Mouse (Mus musculus) lung, postnatal 4 days (tissue): ENCODE results near the gene Setd6.

Experiments used
- DNase-seq, 2 experiments: peaks; one replicate each; pipeline ENCODE4 v3.0.0; 2021

Gene Setd6

DNA sequence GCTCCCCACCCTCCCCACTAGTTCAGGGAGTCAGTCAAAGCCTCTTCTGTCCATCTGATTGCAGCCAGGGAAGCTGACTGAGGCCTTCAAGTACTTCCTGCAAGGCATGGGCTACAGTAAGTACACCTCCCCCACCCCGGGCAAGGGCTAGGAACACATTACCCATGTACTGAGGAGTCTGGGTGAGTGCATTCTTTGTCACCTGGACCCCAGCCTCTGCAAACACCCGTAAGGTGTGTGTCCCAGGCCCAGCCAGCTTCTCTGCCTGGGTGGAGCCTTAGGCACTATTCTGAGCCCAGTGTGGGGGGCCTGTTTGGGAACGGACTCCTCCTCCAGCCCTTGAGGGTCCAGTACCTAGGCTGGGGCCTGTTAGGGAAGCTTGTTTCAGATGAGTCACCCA, 4.7 kb upstream of the Setd6 start:
- peak in 1 of 2 experiments; percentile 51 for DNase-seq

DNA sequence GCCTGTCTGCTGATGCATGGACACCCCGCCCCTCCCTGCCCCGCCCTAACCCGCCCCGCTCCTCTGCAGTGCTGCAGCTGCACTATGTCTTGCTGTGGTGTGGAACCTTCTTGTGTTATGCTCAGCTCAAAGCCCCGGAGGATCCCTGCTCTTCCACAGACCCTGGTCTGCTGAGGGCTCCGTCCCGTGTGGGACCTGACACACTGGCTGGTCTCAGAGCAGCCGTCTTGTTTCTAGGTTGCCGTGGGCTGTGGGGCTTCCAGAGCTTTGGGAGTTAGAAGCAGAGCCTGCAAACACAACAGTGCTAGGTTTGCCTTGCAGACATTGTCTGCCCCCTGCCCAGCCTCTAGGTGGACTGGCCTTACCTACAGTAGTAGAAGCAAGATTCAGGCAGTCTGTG, 3.3 kb upstream of the Setd6 start:
- no peak for DNase-seq

DNA sequence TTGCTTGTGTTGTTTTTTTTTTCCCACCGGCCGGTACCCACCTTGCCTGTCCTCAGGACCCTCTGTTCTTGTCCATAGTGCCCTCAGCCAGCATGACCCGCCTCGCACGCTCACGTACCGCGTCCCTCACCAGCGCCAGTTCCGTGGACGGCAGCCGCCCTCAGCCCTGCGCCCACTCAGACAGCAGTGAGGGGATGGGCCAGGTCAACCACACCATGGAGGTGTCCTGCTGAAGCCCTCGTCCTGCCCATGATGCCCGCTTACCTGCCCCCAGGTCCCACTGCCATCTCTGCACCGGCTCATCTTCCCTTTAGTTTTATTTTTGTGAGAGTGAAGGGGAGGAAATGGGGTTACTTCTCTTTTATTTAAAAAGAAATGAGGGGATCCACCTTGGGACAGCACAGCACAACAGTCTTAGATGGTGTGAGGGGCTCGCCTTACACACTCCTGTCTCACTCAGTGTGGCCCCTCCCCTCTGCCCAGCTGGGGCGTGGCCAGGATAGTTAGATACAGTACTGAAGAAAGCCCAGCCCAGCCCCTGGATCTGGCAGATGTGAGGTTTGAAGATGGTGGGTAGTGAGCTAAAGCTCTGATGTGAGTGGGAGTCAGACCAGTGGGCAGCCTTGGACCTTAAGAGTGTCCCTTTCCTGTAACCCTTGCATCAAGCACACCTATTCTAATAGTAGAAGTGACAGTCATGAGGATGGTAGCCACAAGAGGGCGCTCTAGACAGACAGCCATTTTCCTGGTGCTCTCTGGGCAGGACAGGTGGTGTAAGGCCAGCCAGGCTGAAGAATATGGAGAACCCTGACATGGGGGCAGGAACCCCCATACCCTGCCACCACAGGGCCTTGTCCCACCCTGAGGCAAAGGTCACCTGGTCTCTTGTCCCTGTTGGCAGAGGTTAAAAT, 2.3 kb upstream of the Setd6 start:
- DNase-seq, result peak; percentile 40 to 78

DNA sequence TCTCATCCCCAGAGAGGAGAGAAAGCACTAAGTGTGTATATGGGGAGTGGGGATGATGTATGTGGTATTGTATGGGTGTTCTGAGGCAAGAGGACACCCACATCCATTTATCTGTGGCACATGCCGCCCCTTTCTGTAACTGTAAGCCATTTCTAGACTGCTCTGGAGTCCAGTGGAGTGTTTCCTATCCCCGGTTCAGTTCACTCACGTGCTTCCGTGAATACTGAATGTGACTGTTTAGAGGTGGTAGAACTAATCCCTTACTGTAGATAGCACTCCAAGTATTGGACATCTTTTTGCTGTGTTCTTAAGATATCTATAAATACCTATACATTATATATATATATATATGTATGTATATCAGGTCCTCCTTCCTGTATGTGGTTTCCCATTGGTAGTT, 1.3 kb upstream of the Setd6 start:
- no peak for DNase-seq

DNA sequence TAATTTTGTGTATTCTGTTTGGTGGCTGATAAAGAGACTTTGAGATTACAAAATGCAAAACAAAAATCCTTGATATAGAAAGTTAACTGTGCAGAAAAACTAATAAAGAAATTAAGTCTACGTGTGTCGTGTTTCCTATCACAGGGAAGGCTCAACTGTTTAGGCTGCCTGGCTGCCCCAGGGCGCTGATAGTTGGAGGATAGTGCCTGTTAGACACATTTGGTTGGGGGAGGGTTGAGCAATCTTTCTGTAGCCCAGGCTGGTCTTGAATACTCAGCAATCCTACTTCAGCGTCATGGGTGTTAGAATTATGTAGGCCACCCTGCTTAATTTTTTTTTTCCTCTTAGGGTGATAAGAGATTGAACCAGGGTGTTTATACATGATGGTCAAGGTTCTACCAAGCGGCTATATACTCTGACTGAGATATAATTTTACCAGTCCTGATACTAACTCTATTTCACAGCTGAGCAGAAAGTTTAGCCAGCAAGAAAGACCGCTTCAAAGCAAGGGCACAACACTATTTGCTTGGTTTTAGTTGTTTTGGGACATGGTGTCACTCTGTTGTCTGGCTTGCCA, 756 bp upstream of the Setd6 start:
- no peak for DNase-seq

DNA sequence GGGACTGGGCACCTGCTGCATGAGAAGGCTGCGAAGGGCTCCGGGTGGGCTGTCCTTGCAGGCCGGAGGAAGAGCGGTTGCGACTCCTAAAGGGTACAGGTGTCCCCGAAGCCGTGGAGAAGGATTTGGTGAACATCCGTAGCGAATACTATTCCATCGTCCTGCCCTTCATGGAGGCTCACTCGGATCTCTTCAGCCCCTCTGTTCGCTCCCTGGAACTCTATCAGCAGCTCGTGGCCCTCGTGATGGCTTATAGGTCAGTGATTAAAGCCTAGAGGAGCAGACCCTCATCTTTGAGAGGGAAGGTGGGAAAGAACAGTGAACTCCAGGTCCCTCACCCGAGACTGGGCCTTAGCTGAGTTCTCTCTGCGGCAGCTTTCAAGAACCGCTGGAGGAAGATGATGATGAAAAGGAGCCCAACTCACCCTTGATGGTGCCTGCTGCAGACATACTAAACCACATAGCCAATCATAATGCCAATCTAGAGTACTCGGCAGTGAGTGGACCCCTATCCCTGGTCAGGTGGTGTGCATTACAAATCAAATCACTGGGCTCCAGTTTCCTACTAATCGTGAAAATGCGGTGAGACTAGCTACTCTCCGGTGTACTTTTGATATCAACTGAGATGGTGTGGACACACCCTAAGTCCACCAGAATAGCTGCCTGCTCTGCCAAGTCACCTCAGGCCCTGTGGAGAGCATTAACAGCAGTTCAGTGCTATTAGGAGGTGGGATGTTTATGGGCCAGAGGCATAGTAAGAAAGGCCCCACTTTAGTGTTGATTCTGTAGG, 1.1 kb downstream of the Setd6 start:
- no peak for DNase-seq

DNA sequence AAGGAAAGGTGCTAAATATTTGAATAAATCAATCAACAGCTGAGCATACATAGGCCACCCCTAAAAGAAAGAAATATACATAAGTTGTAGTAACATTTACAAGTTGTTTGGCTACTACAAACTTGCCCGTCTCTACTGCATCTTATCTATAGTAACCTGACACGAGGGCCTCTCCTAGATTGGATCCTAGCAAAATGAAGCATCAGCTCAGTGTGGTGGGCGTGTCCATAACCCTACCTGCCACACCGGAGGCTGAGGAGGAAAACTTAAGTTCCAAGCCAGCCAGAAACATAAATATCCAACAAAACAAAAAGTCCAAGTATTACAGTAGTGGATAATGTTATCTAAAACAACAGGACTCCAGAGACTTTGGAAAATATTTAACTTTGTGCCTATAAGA, 11.9 kb downstream of the Setd6 start:
- no peak for DNase-seq

DNA sequence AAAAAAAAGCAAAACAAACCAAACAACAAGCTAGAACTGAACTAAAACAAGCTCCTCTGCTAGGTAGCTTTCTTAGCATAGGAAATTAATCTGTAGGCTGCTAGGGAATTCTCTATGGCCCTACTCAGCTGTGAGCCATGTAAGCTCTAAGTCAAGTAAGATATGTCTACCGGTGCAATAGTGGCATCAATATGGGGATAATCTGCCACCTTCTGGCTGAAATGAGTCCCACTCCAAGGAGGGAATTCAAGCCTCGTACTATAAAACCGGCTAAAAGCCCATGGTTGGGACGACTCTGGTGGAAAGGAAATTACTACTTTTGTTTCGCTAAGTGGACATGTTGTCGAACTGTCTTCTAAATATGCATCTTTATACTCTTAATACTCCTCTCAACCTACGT, 22.9 kb downstream of the Setd6 start:
- no peak for DNase-seq

DNA sequence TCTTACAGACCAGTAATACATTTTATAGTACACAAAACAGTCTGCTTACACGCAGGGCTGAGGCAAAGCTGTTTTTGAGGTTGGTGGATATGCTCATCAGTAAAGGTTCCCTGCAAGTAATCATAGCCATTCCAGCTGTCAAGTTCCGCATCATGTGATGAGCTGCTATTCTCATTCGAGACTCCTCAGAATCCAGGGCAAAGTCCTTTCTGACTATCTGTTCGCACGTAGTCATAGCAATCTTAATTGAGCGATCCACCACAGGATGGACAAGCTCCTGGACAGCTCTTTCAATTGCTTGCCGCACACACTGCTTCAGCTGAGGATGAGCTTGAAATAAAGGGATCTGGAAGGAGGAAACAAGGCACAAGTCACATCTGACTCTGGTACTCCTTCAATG, 26.1 kb downstream of the Setd6 start:
- DNase-seq, result no peak

DNA sequence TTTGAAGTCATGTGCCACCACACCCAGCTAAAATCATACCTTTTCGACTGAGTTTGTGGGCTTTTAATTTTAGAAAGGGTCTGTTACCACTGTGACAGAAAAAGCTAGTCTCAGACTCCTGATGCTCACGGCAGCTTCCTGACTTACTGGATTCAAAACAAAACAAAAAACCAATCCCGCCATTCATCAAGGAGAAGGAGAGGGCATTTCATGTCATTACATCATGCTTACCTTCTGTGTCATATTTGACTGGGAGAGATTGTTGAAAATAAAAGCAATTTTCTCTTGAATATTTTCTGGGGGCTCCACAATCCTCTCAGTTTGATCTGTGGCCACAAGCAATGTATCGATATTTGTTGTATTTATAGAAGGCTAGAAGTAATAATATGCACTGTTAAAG, 32.3 kb downstream of the Setd6 start:
- no peak for DNase-seq

DNA sequence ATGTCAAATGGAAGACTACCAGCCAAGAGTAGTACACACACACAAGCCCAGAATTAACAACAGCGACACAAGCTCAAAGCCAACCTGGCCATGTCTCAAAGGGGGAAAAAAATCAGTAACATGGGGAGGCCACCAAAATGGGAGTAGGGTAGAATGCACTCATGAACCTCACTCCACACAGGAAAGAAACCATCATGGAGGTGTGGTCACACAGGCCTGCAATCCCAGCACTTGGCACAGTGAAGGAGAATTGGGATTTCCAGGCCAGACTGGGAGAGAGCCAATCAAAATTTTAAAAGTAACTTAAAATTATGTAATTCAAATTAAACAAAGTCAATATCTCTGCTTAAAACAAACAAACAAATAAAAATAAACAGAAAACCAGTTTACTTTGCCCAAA, 36.2 kb downstream of the Setd6 start:
- no peak for DNase-seq

DNA sequence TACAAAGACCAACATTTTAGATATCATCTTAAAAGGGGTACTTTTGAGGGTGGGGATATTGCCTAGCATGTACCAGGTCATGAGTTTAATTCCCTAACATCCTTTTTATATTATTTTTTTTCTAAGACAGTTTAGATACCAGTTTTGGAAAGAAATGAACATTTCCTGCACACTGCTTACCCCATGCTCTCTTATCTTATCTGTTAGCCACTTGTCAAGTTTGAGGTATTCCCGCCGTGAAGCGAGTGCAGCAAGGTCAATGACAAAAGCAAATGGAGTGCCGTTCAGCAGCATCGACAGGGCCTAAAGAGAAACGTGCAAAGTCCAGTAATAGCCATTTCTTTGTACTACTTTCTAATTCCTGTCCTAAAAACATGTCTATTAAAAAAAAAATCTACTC, 44.6 kb downstream of the Setd6 start:
- no peak for DNase-seq

DNA sequence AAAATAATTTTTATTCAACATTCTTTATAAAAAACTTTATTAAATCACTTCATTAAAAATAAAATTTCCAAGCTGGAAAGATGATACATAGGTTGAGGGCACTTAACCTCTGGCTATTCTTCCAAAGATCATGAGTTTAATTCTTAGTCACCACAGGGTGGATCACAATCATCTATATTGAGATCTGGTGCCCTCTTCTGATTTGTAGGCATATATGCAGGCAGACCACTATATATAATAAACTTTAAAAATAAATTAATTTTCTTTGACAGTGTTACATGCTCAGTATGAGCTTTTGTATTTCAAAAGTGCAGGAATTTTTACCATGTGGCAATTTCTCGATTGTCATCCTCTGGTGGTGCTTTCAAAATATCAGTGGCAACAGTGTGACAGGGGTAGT, 48.5 kb downstream of the Setd6 start:
- DNase-seq, result no peak
